ENCODE assay signal across 17 mouse cellular contexts in the genomic region with DNA sequence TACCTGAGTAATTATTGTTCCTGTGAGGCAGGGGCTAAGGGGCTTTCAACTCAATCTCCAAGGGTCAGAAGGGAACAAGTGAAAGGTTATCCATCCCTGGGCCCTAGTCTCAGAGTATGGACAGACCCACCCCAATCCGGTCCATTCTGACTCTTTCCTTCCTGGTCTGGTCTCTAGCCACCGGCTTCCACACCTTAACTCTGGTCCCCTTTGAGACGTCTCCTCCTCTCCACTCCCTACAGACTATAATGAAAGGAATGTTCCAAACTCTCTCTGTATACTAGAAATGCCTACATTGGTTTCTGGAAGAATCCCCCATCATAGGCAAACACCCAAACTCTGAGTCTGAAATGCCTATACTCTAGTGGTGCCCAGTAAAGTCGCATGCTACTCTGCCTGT.
"Had no signal": no experiment of that assay in that cellular context is flagged by ENCODE, and none has a peak within 500 bp of the region (broad histone marks: within the 10 kb centered on the region; RNA-seq: fewer than 3 reads in every experiment).

No protein-coding gene starts in this region.

- ATAC-seq: forebrain, embryonic 13.5 days; forebrain, embryonic 14.5 days; forebrain, embryonic 15.5 days; forebrain, embryonic 16.5 days; forebrain, postnatal 0 days had no signal

- DNase-seq: cerebellum, postnatal 10 days; cerebellum, postnatal 14 days; cerebellum, postnatal 25 days; cerebellum, postnatal 36 days; embryo, embryonic 11 days; forebrain, postnatal 0 days; gastrocnemius, adult 2 months; gastrocnemius, postnatal 10 days; gastrocnemius, postnatal 14 days; gastrocnemius, postnatal 25 days; gastrocnemius, postnatal 36 days; heart, adult 18-20 months; heart, adult 2 months had no signal
